Mouse (Mus musculus) ES-E14 (cell line): ENCODE data around the gene Slc23a2.

ENCODE experiments used
- CHD2 ChIP-seq: IDR thresholded peaks from 2 replicates; pipeline ENCODE4 v1.6.1; 2014; ENCODE audit warnings: mild to moderate bottlenecking, low read depth, low read length, inconsistent platforms
- HCFC1 ChIP-seq: IDR thresholded peaks from 2 replicates; pipeline ENCODE4 v1.6.1; 2012; ENCODE audit warnings: low read length, inconsistent platforms, borderline replicate concordance; ENCODE audit not compliant: insufficient read depth
- ZNF384 ChIP-seq: IDR thresholded peaks from 2 replicates; pipeline ENCODE4 v1.6.1; 2012; ENCODE audit warnings: low read depth, low read length, inconsistent platforms

GRCm38 (mm10) chr2:132094441-132095230 is 50.3 kb downstream of the Slc23a2 start:
- TF ChIP-seq CHD2: no peak
- no peak for TF ChIP-seq HCFC1
- no peak for TF ChIP-seq ZNF384
